Mouse (Mus musculus) lung, postnatal 36 days (tissue): Measurements from ENCODE around the gene Tmeff1.
"Not testable (repeated sequence)": the region's sequence is repeated elsewhere in the genome, so short reads cannot be mapped to it uniquely, and the experiment has no call there.

Source experiments
- DNase-seq: peaks from one replicate; pipeline ENCODE4 v3.0.0; 2022; ENCODE audit warnings: mixed read lengths

The Tmeff1 gene

GRCm38 (mm10) chr4:48678793-48679192, 93.8 kb downstream of the Tmeff1 start:
- DNase-seq = no peak

GRCm38 (mm10) chr4:48679728-48680127, 94.8 kb downstream of the Tmeff1 start:
- peak; percentile 8 for DNase-seq

DNA sequence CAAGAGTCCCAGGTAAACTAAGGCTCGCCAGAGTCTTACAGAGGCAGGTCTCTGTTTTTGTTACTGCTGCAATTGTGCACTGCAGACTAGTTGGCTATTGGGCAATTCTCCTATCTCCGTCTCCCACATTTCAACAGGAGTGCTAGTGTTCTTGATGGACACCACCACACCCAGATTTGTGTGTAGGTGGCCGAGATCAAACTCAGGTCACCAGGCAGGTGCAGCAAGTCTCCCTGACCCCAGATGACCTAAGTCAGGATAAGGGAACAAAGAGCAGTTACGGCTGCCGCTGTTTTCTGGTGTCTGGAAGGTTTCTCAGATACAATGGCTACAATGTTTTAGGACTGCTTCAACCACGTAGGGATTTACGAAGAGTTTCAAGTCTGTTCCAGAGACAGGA, 95.2 kb downstream of the Tmeff1 start:
- peak; percentile 22 for DNase-seq

- peak; percentile 88 for DNase-seq
Observed at GRCm38 (mm10) chr4:48680648-48681343, 95.8 kb downstream of the Tmeff1 start.

DNA sequence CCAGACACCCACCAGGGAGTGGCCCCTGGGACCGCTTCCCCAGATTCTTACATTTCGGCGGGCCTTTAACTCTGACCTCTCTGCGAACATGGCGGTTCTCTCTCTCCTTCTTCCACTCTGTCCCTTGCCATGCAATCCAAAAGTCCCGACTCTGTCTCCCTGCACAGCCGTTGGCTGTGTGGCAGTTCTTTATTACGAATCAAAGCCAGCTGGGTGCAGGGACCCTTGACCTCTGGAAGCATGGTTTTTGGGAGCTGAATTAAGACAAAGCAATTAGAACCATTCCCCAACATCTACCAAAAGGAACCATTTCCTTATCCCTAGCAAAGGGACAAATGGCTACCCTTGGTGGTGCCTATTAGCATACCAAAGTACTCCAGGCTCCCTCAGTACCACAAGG, 98.2 kb downstream of the Tmeff1 start:
- no peak for DNase-seq

- not testable (repeated sequence) for DNase-seq
Observed at GRCm38 (mm10) chr4:48683633-48684209, 98.7 kb downstream of the Tmeff1 start.

DNA sequence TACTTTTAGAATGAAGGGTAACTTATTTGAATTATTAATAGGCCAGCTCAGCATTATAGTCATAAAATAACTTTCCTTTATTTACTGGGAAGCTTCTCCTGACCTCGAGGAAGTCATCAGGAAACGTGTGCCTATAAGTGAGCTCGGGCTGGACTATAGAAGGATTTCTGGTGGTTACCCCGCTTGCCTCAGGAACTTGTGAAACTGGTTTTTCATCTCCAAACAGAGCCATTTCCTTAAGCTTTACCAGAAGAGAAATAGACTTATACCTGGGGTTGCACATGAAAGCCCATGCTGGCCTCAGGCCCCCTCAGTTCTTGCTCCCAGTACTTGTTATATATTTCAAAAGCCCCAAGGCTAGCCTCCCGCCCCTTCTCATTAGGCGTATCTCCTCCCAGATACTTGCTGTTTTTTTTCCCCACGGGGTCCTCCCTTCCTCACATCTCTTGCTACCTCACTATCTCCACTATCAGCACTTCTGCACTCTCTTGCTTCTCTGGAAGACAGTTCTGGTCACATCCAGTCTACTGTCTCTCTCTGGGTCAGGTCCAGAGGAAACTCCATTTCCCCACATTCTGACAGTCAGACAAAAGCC, 99.7 kb downstream of the Tmeff1 start:
- peak; percentile 11 for DNase-seq

DNA sequence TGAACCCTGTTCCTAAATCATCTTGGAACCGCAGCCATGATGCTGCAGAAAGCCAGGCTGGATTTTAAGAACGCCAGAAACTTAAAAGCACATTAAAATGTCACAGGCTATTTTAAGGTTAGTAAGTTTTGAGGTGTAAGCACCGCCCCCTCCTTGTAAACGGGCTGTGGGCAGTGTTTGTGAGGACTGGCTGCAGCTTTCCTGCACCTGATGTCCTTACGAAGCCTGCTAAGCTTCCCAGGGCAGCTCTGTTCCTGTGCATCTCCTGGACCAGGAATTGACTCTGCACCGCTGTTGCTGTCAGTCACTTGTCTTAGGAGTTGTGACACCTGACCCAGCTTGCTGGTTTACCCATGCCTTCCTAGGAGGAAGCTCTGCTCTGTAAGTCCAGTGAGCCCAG, 103.2 kb downstream of the Tmeff1 start:
- DNase-seq = no peak

DNA sequence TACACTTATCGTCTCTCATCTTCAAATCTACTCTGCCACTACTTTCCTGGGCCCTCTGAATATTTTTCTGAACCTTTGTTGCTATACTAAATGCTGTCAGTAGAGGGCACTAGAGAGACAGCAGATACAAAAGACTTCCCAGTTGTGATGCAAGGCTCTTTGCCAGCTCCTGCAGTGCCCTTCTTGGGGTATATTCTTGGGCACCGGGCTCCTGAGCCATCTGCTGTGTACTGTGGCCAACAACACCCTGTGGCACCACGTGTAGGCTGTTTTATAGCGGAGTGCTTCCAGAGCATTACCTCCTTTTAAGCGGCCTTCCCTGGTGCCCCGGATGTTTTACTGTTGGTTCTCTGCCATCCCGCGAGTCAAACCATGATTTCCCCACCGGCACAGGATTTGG, 105.7 kb downstream of the Tmeff1 start:
- DNase-seq = peak; percentile 76

- DNase-seq = peak; percentile 44
Observed at GRCm38 (mm10) chr4:48691793-48692437, 106.9 kb downstream of the Tmeff1 start.

DNA sequence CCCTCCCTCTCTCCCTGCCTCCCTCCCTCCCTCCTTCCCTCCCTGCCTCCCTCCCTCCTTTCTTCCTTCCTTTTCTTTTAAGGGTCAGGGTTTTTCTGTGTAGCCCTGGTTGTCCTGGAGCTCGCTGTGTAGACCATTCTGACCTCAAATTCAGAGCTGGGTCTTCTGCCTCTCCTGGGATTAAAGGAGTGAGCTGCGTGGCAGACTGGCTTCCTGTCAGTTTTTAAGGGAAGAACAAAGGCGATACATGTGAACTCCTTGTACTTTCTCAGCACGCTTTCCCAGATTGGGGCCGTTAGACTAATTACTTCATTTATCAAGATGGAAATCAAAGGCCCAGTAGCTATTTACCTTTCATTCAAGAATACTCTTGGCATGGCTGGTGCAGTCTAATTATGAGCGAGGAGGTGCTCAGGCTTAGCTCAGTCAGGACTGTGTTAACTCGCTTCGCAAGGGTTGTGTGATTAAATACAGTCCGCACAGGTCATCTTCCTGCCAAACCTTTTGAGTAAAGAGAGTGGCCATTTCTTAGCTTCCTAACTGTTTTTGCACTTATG, 107.8 kb downstream of the Tmeff1 start:
- DNase-seq = no peak

DNA sequence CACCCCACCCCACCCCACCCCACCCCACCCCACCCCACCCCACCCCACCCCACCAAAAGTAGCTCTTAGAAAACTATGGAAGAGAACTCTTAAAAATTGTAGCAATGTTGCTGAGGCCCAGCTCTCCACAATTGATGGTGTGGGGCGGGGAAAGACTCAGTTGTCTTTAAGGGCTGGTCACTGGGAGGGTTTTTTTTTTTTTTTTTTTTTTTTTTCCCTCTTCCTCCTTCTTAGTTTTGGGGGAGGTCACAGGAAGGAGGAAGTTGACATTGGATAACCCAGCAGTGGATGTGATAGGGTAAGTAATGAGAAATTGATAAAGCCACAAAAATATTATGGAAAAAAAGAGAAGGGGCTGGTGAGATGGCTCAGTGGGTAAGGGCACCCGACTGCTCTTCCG, 111.7 kb downstream of the Tmeff1 start:
- DNase-seq = no peak

DNA sequence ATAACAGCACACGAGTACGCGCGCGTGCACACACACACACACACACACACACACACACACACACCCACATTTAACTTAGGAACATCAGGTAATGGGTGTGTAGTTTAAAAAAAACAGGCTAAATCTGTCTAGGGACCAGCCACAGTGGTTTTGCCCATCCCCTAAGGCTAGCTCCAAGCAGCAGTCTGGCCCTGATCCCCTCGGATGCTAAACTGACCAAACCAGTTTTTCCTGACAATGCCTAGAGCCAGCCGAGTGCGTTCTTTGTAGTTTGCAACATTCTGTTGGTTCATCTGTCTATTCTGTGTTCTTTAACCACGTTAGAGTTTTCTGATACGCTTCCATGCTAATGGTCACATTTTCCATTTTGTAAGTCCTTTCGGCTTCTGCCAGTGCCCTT, 112.3 kb downstream of the Tmeff1 start:
- DNase-seq = peak; percentile 11
